Mouse (Mus musculus) cerebellum, adult 2 months (tissue): Measurements from ENCODE around the gene Msi2. TPM values are rescaled to one million over a fixed set of nuclear protein-coding genes. Genes with fewer than 3 reads are reported as not detected.

Experiments used
- DNase-seq, 2 experiments: peaks; one replicate each; pipeline ENCODE4 v3.0.0; 2021
- H3K27ac ChIP-seq: fragments of 200-500 bp; 2 replicates; pipeline ENCODE4 v1.5.1; 2012; ENCODE audit warnings: low read length, control low read depth, inconsistent platforms; ENCODE audit not compliant: insufficient read depth
- H3K27me3 ChIP-seq: fragments of 200-500 bp; 2 replicates; pipeline ENCODE4 v1.6.1; 2012; ENCODE audit warnings: inconsistent platforms, mild to moderate bottlenecking, low read length, moderate library complexity; ENCODE audit not compliant: control insufficient read depth, insufficient read depth
- H3K4me1 ChIP-seq: fragments of 200-500 bp; 2 replicates; pipeline ENCODE4 v1.6.1; 2011; ENCODE audit warnings: low read length; ENCODE audit not compliant: control insufficient read depth, insufficient read depth
- H3K4me3 ChIP-seq: fragments of 200-500 bp; replicated peaks from 2 replicates; pipeline ENCODE3; 2011; ENCODE audit warnings: mild to moderate bottlenecking, low read depth, low read length, control low read depth; ENCODE audit not compliant: insufficient read depth
- CTCF ChIP-seq: fragments of 200-500 bp; IDR thresholded peaks from 2 replicates; pipeline ENCODE4 v1.5.1; 2011; ENCODE audit warnings: low read depth, mild to moderate bottlenecking, control low read depth, low read length, moderate library complexity, borderline replicate concordance; ENCODE audit not compliant: insufficient read depth
- POLR2A ChIP-seq: fragments of 200-500 bp; IDR thresholded peaks from 2 replicates; pipeline ENCODE4 v1.6.1; 2011; ENCODE audit warnings: low read length, control low read depth, borderline replicate concordance; ENCODE audit not compliant: insufficient read depth
- WGBS: fragments of 180-500 bp; shearing (Covaris S2); methylation state at CpG from one replicate; pipeline ENCODE4 v1.1.7; 2018; 5-methylcytosine and 5-hydroxymethylcytosine counted together
- polyA plus RNA-seq: library from polyadenylated mRNA; depleted of rRNA; stranded (reverse); fragments of >200 nt; gene quantifications from 2 replicates; pipeline ENCODE4 v1.2.3, GENCODE M21; 2012

Gene Msi2
- polyA plus RNA-seq, 1 experiment, result 87.3 TPM

DNA sequence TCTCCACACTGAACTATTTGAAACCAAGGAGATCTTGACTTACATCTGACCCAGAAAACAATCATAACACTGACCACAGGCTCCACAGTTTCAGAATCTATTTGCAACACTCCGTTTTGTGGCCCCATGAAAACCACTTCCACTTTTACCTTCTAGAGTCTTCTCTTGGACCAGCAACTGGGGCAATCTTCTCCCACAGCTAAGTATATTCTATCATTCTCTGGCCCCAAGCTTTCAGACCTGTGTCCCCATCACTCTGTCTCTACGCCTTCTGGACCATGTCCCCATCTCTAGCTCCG lies 86.4 kb downstream of the Msi2 start:
- TF ChIP-seq POLR2A, result no peak
- no peak for TF ChIP-seq CTCF
- H3K27ac ChIP-seq, result no peak overlapping the region
- H3K4me3 ChIP-seq, result no peak overlapping the region
- no peak for DNase-seq
- H3K4me1 ChIP-seq, result peaks cover 32% of the 10 kb centered on the region
- no peaks in the 10 kb centered on the region for H3K27me3 ChIP-seq
- 94% methylated on average over 3 of the region's 3 CpGs for WGBS

DNA sequence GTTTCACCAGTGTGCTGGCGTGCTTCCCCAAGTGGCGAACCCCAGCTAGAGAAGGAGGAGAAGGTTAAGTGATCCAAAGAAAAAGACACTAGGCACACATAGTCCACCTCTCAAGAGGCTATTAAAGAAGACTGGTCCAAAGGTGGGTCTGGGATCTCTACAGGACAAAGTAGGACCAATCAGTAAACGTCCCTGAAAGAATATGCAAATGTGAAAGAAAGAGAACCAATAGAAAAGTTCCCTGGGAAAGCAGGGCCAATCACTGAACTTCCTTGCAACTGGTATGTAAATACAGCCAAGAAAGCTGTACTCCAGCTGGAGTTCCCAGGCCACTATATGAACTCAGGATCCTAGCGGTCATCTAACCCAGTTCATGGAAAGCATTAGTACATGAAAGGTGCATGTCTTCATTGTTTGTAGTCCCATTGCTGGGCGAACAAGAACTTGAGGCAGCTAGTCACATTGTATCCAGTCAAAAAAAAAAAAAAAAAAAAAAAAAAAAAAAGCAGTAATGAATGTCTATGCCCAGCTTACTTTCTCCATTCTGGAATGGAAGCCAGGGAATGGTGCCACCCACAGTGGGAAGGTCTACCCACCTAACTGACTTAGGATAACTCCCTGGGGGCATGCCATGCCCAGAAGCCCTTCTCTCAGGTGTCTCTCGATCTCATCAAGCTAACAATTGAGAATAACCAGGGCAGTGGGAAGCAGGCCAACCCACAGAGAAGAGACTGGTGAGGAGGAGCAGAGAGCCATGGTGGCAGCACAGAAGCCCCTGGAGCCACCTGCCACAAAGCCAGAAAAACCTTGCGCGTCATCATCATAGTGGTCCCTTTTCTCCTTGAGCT lies 87.0 kb downstream of the Msi2 start:
- Histone ChIP-seq H3K4me3 (no peak overlapping the region), H3K4me1 (peaks cover 26% of the 10 kb centered on the region), H3K27ac (no peak overlapping the region), H3K27me3 (no peaks in the 10 kb centered on the region)
- DNase-seq, result no peak
- 80% methylated on average over 8 of the region's 8 CpGs for WGBS
- no peak for TF ChIP-seq POLR2A
- TF ChIP-seq CTCF, result no peak

DNA sequence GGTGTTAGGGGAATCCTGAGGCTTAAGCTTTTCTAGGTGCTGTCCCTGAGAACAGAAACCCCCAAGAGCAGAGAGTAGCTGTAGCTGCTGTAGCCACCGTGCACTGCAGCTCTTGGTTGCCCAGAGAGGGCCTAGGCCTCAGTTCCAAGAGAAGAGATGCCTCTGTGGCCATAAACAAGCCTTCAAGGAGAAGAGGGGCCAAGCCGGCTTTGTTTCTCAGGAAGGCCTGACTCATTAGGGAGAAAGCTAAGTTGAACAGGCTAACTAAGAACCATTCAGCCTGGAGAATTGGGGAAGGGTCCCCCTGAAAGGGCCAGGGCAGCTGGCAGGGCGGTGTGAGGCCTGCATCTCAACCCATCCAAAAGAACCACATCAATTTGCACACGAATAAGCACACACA lies 88.7 kb downstream of the Msi2 start:
- TF ChIP-seq CTCF, result no peak
- TF ChIP-seq POLR2A, result no peak
- Histone ChIP-seq H3K4me3 (no peak overlapping the region), H3K27me3 (no peaks in the 10 kb centered on the region), H3K4me1 (peaks cover 13% of the 10 kb centered on the region; the same call in 1 of the 2 replicates), H3K27ac (no peak overlapping the region)
- DNase-seq, result no peak
- 68% methylated on average over 4 of the region's 4 CpGs for WGBS

DNA sequence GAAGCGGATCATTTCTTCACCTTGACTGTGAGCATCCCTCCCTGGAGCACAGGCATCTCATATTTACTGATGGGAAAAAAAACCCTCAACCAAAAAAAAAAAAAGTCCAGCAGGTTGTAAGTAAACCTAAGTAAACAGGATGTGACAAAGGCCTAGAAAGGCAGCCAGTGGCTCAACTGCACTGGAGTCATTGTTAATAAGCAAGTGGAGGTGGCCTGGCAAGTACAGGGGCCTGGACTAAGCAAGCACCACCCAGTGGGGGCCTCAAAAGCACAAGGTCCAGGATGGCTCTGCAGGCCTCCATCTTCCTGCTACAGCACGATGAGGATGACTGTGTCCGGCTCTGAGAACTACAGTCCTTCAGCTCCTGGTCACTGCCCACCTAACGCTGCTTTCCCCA lies 89.1 kb downstream of the Msi2 start:
- Histone ChIP-seq H3K27me3 (no peaks in the 10 kb centered on the region), H3K27ac (no peak overlapping the region), H3K4me3 (no peak overlapping the region), H3K4me1 (peaks cover 11% of the 10 kb centered on the region; the same call in 1 of the 2 replicates)
- no peak for TF ChIP-seq POLR2A
- TF ChIP-seq CTCF, result no peak
- no peak for DNase-seq
- 80% methylated on average over 4 of the region's 4 CpGs for WGBS

DNA sequence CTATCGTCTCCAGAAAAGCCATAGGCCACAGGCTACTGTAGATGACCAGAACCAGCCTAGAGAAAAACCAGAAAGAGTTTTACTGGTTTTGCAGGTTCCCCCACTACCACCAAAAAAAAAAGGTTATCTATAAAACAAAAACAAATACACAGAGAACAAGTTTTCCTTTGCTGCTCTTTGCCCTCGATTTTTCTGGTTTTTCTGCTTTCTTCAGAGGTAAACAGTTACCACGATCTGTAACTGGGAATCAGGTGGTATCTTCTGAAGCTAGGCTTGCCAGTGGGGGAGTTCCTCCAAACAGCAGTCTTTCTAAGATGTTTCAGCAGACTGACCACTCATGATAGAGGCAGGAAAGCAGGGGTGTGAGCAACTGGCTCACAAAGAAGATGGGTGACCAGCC lies 89.6 kb downstream of the Msi2 start:
- TF ChIP-seq POLR2A (no peak), CTCF (no peak)
- H3K4me3 ChIP-seq, result no peak overlapping the region
- WGBS, result 82% methylated on average over 3 of the region's 3 CpGs
- no peak overlapping the region for H3K27ac ChIP-seq
- H3K4me1 ChIP-seq, result 0 out of 2 replicates have a peak, but pooled peaks cover 9% of the 10 kb centered on the region
- no peaks in the 10 kb centered on the region for H3K27me3 ChIP-seq
- DNase-seq, result no peak

DNA sequence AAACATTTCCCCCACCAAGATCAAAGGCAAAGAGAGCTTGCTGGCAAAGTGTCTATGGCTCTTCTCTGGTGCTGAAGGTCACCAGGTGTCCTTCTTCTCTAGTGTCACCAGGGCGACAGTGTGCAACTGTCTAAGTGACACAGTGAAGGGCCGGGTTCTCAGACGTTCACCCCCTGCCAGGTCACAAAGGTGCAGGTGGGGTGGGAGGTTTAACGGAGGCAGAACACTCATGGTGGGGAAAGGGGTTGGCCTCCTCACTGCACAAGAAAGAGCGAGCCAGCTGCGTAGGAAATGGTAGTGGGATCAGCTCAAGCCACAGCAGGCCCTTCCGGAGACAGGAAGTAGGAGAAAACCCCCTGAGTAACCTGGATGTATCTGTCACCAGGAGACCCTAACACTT lies 91.0 kb downstream of the Msi2 start:
- 0 out of 2 replicates have a peak, but pooled peaks cover 11% of the 10 kb centered on the region for H3K4me1 ChIP-seq
- no peak overlapping the region for H3K27ac ChIP-seq
- no peaks in the 10 kb centered on the region for H3K27me3 ChIP-seq
- DNase-seq, result no peak
- WGBS, result 80% methylated on average over 7 of the region's 7 CpGs
- H3K4me3 ChIP-seq, result no peak overlapping the region
- TF ChIP-seq CTCF, result no peak
- TF ChIP-seq POLR2A, result no peak

DNA sequence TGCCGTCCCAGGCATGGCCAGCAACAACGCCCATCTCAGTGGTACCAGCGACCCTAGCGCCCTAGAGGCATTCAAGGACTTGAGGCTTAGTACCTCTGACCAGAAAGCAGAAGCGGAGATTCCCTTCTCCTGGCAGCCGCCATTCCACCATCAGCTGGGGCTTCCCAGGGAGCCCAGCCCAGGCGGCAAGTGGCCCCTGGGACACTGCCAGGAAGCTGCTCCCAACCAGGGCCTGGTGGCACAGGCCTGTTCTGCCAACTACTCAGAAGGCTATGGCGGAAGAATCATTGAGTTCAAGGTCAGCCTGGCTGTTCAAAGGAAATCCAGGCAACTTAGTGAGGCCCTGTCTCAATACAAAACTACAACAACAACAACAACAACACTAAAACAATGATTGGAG lies 91.7 kb downstream of the Msi2 start:
- no peaks in the 10 kb centered on the region for H3K27me3 ChIP-seq
- H3K27ac ChIP-seq, result no peak overlapping the region
- TF ChIP-seq CTCF (no peak), POLR2A (no peak)
- WGBS, result 55% methylated on average over 8 of the region's 8 CpGs
- no peak overlapping the region for H3K4me3 ChIP-seq
- no peak for DNase-seq
- peaks cover 14% of the 10 kb centered on the region; the same call in 1 of the 2 replicates for H3K4me1 ChIP-seq

DNA sequence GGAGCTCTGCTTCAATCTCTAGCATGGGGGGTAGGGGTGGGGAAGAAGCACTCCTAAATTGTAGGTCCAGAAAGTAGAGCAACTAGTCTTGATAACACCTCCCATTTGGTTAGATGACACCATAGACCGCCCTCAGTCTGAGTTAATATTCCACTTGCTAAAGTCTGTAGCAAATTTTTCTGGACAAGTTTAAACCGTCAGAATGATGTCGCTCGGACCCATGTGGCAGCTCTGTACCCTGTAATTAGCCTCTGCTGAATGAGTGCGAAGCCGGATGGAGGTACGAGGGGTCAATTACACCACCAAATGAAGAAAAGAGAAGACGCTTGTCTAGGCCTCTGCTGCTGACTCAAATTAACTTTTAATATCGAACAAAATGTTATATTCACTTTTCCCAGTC lies 92.3 kb downstream of the Msi2 start:
- 90% methylated on average over 9 of the region's 9 CpGs for WGBS
- no peak overlapping the region for H3K27ac ChIP-seq
- peaks cover 19% of the 10 kb centered on the region; the same call in 1 of the 2 replicates for H3K4me1 ChIP-seq
- no peak overlapping the region for H3K4me3 ChIP-seq
- no peak for DNase-seq
- no peaks in the 10 kb centered on the region for H3K27me3 ChIP-seq
- TF ChIP-seq POLR2A, result no peak
- TF ChIP-seq CTCF, result no peak
